Mouse (Mus musculus): ENCODE measurements at regions not wholly inside any gene's neighbourhood (a gene's known extent, or its start where the extent isn't known, plus 50 kb on each side); places are given as distances from the start of the nearest gene placed in this dataset.

GRCm38 (mm10) chr2:45749379-45749778 lies 632.2 kb upstream of the Zeb2 start:
- DNase-seq (ENCODE audit: low spot score) (no peak), ATAC-seq (ENCODE audit: insufficient read depth, low read depth) (no peak)
- no peak overlapping the region for H3K27ac ChIP-seq (ENCODE audit: low read depth)
- H3K9ac ChIP-seq (replicated peaks; ENCODE audit: low read depth, low read length) = no peak overlapping the region
- no peaks in the 10 kb centered on the region for H3K27me3 ChIP-seq (ENCODE audit: control insufficient read depth, insufficient read depth, low read length)
- TF ChIP-seq CTCF (IDR thresholded peaks at IDR 0.05; ENCODE audit: low read depth) (no peak), EP300 (IDR thresholded peaks at IDR 0.05; ENCODE audit: low read depth) (no peak)
- H3K9me3 ChIP-seq (replicated peaks; ENCODE audit: control insufficient read depth, low read length) = no peaks in the 10 kb centered on the region
- H3K4me3 ChIP-seq (ENCODE audit: low read depth, low read length) = no peak overlapping the region
- no peaks in the 10 kb centered on the region for H3K36me3 ChIP-seq (replicated peaks; ENCODE audit: control insufficient read depth, insufficient read depth, low read length)
- no peaks in the 10 kb centered on the region for H3K4me1 ChIP-seq (ENCODE audit: control insufficient read depth, insufficient read depth)
- 62% methylated on average over 2 of the region's 2 CpGs for WGBS
- no peak overlapping the region for H3K4me2 ChIP-seq (ENCODE audit: low read depth, low read length)

GRCm38 (mm10) chr2:45747263-45748236 lies 630.4 kb upstream of the Zeb2 start:
- Histone ChIP-seq H3K4me1 (ENCODE audit: control insufficient read depth, insufficient read depth) (no peaks in the 10 kb centered on the region), H3K4me2 (ENCODE audit: low read depth, low read length) (no peak overlapping the region), H3K27ac (ENCODE audit: low read depth) (no peak overlapping the region), H3K27me3 (ENCODE audit: control insufficient read depth, insufficient read depth, low read length) (no peaks in the 10 kb centered on the region), H3K36me3 (replicated peaks; ENCODE audit: control insufficient read depth, insufficient read depth, low read length) (no peaks in the 10 kb centered on the region), H3K9me3 (replicated peaks; ENCODE audit: control insufficient read depth, low read length) (no peaks in the 10 kb centered on the region), H3K4me3 (ENCODE audit: low read depth, low read length) (no peak overlapping the region), H3K9ac (replicated peaks; ENCODE audit: low read depth, low read length) (no peak overlapping the region)
- no peak for TF ChIP-seq CTCF (IDR thresholded peaks at IDR 0.05; ENCODE audit: low read depth)
- TF ChIP-seq EP300 (IDR thresholded peaks at IDR 0.05; ENCODE audit: low read depth) = no peak
- WGBS = 59% methylated on average over 7 of the region's 7 CpGs
- no peak for ATAC-seq (ENCODE audit: insufficient read depth, low read depth)
- DNase-seq (ENCODE audit: low spot score) = no peak

DNA sequence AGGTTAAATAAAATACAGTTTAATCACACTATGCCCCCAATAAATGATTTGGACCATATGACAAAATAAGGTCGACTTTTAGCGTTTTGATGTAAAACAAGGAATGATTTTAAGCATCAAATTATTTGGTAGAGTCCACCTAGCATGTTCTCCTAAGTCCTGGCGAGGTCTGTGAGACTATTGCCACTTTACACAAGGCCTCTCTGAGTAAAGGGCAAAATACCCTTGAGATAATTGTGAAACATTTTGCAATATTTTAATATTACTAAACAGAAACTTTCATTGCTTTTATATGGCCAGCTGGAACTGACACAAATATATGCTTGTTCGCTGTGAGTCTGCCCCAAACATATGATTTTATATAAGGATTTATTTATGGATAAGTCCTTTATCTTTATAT lies 629.4 kb upstream of the Zeb2 start:
- 73% methylated on average over 4 of the region's 4 CpGs for WGBS
- no peaks in the 10 kb centered on the region for H3K9me3 ChIP-seq (replicated peaks; ENCODE audit: control insufficient read depth, low read length)
- no peak overlapping the region for H3K27ac ChIP-seq (ENCODE audit: low read depth)
- ATAC-seq (ENCODE audit: insufficient read depth, low read depth) (no peak), DNase-seq (ENCODE audit: low spot score) (no peak)
- no peaks in the 10 kb centered on the region for H3K4me1 ChIP-seq (ENCODE audit: control insufficient read depth, insufficient read depth)
- TF ChIP-seq EP300 (IDR thresholded peaks at IDR 0.05; ENCODE audit: low read depth) = no peak
- no peak for TF ChIP-seq CTCF (IDR thresholded peaks at IDR 0.05; ENCODE audit: low read depth)
- no peak overlapping the region for H3K9ac ChIP-seq (replicated peaks; ENCODE audit: low read depth, low read length)
- H3K27me3 ChIP-seq (ENCODE audit: control insufficient read depth, insufficient read depth, low read length) = no peaks in the 10 kb centered on the region
- no peaks in the 10 kb centered on the region for H3K36me3 ChIP-seq (replicated peaks; ENCODE audit: control insufficient read depth, insufficient read depth, low read length)
- no peak overlapping the region for H3K4me3 ChIP-seq (ENCODE audit: low read depth, low read length)
- no peak overlapping the region for H3K4me2 ChIP-seq (ENCODE audit: low read depth, low read length)

GRCm38 (mm10) chr2:45736278-45736677 lies 619.1 kb upstream of the Zeb2 start:
- Histone ChIP-seq H3K27me3 (ENCODE audit: control insufficient read depth, insufficient read depth, low read length) (no peaks in the 10 kb centered on the region), H3K9me3 (replicated peaks; ENCODE audit: control insufficient read depth, low read length) (no peaks in the 10 kb centered on the region), H3K4me1 (ENCODE audit: control insufficient read depth, insufficient read depth) (no peaks in the 10 kb centered on the region), H3K9ac (replicated peaks; ENCODE audit: low read depth, low read length) (no peak overlapping the region), H3K4me2 (ENCODE audit: low read depth, low read length) (no peak overlapping the region), H3K27ac (ENCODE audit: low read depth) (no peak overlapping the region), H3K4me3 (ENCODE audit: low read depth, low read length) (no peak overlapping the region), H3K36me3 (replicated peaks; ENCODE audit: control insufficient read depth, insufficient read depth, low read length) (no peaks in the 10 kb centered on the region)
- no peak for DNase-seq (ENCODE audit: low spot score)
- 69% methylated on average over 2 of the region's 2 CpGs for WGBS
- no peak for ATAC-seq (ENCODE audit: insufficient read depth, low read depth)
- TF ChIP-seq EP300 (IDR thresholded peaks at IDR 0.05; ENCODE audit: low read depth) (no peak), CTCF (IDR thresholded peaks at IDR 0.05; ENCODE audit: low read depth) (no peak)

- Histone ChIP-seq H3K4me3 (ENCODE audit: low read depth, low read length) (no peak overlapping the region), H3K36me3 (replicated peaks; ENCODE audit: control insufficient read depth, insufficient read depth, low read length) (no peaks in the 10 kb centered on the region), H3K27ac (ENCODE audit: low read depth) (no peak overlapping the region), H3K9me3 (replicated peaks; ENCODE audit: control insufficient read depth, low read length) (no peaks in the 10 kb centered on the region), H3K9ac (replicated peaks; ENCODE audit: low read depth, low read length) (no peak overlapping the region), H3K27me3 (ENCODE audit: control insufficient read depth, insufficient read depth, low read length) (no peaks in the 10 kb centered on the region), H3K4me2 (ENCODE audit: low read depth, low read length) (no peak overlapping the region), H3K4me1 (ENCODE audit: control insufficient read depth, insufficient read depth) (no peaks in the 10 kb centered on the region)
- 67% methylated on average over 4 of the region's 4 CpGs for WGBS
- TF ChIP-seq EP300 (IDR thresholded peaks at IDR 0.05; ENCODE audit: low read depth) (no peak), CTCF (IDR thresholded peaks at IDR 0.05; ENCODE audit: low read depth) (no peak)
- DNase-seq (ENCODE audit: low spot score) (no peak), ATAC-seq (ENCODE audit: insufficient read depth, low read depth) (no peak)
These were observed 596.8 kb upstream of the Zeb2 start for GRCm38 (mm10) chr2:45713997-45714396.

DNA sequence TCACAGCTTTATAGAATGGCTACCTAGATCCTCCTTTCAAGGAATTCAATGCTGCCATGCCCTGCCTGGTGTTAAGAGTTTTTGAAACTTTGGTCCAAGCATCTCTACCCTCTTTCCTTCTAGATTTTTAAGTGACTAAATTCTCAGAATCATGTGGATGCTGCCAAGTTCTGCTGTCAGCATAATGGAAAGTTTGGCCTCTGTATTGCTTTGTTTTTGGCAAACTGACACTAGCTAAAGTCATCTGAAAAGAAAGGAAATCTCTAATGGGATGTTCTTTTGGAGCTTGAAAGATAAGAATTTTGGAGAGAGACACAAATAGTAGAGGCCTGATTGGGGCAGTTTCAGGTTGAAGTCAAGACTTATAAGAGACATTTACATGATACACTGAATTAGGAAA lies 589.8 kb upstream of the Zeb2 start:
- Histone ChIP-seq H3K9ac (replicated peaks; ENCODE audit: low read depth, low read length) (no peak overlapping the region), H3K27ac (ENCODE audit: low read depth) (no peak overlapping the region), H3K4me3 (ENCODE audit: low read depth, low read length) (no peak overlapping the region), H3K27me3 (ENCODE audit: control insufficient read depth, insufficient read depth, low read length) (no peaks in the 10 kb centered on the region), H3K36me3 (replicated peaks; ENCODE audit: control insufficient read depth, insufficient read depth, low read length) (no peaks in the 10 kb centered on the region), H3K4me2 (ENCODE audit: low read depth, low read length) (no peak overlapping the region), H3K4me1 (ENCODE audit: control insufficient read depth, insufficient read depth) (no peaks in the 10 kb centered on the region), H3K9me3 (replicated peaks; ENCODE audit: control insufficient read depth, low read length) (no peaks in the 10 kb centered on the region)
- ATAC-seq (ENCODE audit: insufficient read depth, low read depth) (no peak), DNase-seq (ENCODE audit: low spot score) (no peak)
- no peak for TF ChIP-seq CTCF (IDR thresholded peaks at IDR 0.05; ENCODE audit: low read depth)
